11 mouse cellular contexts compared by ENCODE assay signal in the genomic region with DNA sequence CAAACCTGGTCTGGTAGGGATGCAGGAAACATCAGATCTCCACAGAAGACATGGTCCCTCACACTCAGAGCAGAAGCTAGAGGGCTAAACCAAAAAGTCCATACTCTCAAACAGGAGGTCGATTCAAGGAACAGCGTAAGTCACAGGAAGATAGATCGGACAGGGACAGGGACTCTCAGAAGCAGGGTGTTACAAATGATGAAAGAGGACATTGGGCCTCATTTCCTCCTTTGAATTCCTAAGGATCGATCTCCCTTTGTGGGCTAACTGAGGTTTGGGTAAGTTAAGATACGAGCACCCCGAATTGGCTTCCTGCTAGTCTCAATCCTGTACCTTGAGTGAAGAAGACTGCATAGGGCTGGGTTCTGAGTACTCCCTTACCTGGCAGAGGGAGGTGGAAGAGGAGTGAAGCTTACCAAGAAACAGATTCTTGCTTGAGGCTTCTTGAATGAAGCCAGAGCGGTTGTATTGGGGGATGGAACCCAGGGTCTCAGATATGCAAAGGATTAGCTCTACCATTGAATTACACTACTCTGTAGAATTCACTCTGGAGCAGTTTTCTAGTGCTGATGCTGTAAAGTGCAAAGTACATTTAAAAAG. TPM values are rescaled to one million over a fixed set of nuclear protein-coding genes. Genes with fewer than 3 reads are reported as not detected.
A peak's percentile ranks its signal among the peaks of the same experiment; 100 is the strongest.
DNase-seq lines count a peak whose midpoint lies in the region; ATAC-seq and TF ChIP-seq lines count a peak whose summit lies in the region.
"Had no signal": no experiment of that assay in that cellular context is flagged by ENCODE, and none has a peak within 500 bp of the region (broad histone marks: within the 10 kb centered on the region; RNA-seq: fewer than 3 reads in every experiment).

No protein-coding gene starts in this region.

- H3K9ac ChIP-seq in heart, embryonic 12.5 days = no peak overlapping the region
- no peak overlapping the region for H3K9ac ChIP-seq in hindbrain, embryonic 12.5 days
- H3K9ac ChIP-seq in midbrain, embryonic 13.5 days (replicated peaks) = no peak overlapping the region

- no peak for TF ChIP-seq POLR2A in thymus, adult 2 months (IDR thresholded peaks at IDR 0.05; ENCODE audit: control insufficient read depth, extremely low read depth, insufficient read depth, low read length, poor library complexity)

- no peak for TF ChIP-seq CTCF in thymus, adult 2 months (IDR thresholded peaks at IDR 0.05; ENCODE audit: borderline replicate concordance, control insufficient read depth, extremely low read depth, insufficient read depth, low read length, poor library complexity)

- peak overlapping the region; percentile 55; the same call in 1 of the 2 replicates for H3K4me3 ChIP-seq in heart, embryonic 12.5 days
- H3K4me3 ChIP-seq in hindbrain, embryonic 12.5 days = 0 out of 2 replicates have a peak overlapping the region, but pooled peaks have one; percentile 46
- H3K4me3 ChIP-seq in midbrain, embryonic 13.5 days (replicated peaks) = peak overlapping the region; percentile 49
- H3K4me3 ChIP-seq in thymus, adult 2 months (ENCODE audit: control insufficient read depth, insufficient read depth, low read length) = no peak overlapping the region

- DNase-seq in heart, adult 8-10 months (ENCODE audit: low spot score) = no peak
- DNase-seq in Muller cell, postnatal 12 days (ENCODE audit: inconsistent ontology term) = peak; percentile 3
- no peak for DNase-seq in cerebellum, postnatal 36 days
- DNase-seq in thymus, adult 2 months = no peak
- DNase-seq: lung, postnatal 36 days had no signal

- no peak for ATAC-seq in heart, embryonic 12.5 days (ENCODE audit: insufficient number of reproducible peaks, low FRiP score)
- ATAC-seq in hindbrain, embryonic 12.5 days (ENCODE audit: low FRiP score) = no peak
- ATAC-seq in midbrain, embryonic 13.5 days = no peak
- no peak for ATAC-seq in inflammation-experienced regulatory T-cells, adult 6 months

- no peak overlapping the region for H3K27ac ChIP-seq in heart, embryonic 12.5 days (ENCODE audit: poor library complexity, severe bottlenecking)
- H3K27ac ChIP-seq in hindbrain, embryonic 12.5 days = no peak overlapping the region
- H3K27ac ChIP-seq in midbrain, embryonic 13.5 days = no peak overlapping the region
- no peak overlapping the region for H3K27ac ChIP-seq in thymus, adult 2 months (ENCODE audit: control insufficient read depth, insufficient read depth, low read length)

- WGBS in heart, embryonic 12.5 days = 11% methylated on average over 7 of the region's 7 CpGs
- 8% methylated on average over 7 of the region's 7 CpGs for WGBS in hindbrain, embryonic 12.5 days
- 7% methylated on average over 7 of the region's 7 CpGs for WGBS in midbrain, embryonic 13.5 days
- 39% methylated on average over 7 of the region's 7 CpGs for WGBS in thymus, adult 2 months

- no peaks in the 10 kb centered on the region for H3K36me3 ChIP-seq in heart, embryonic 12.5 days
- no peaks in the 10 kb centered on the region for H3K36me3 ChIP-seq in hindbrain, embryonic 12.5 days
- no peaks in the 10 kb centered on the region for H3K36me3 ChIP-seq in midbrain, embryonic 13.5 days
- H3K36me3 ChIP-seq in thymus, adult 2 months (ENCODE audit: control insufficient read depth, insufficient read depth, low read length) = no peaks in the 10 kb centered on the region

- peaks cover 13% of the 10 kb centered on the region for H3K4me1 ChIP-seq in heart, embryonic 12.5 days (replicated peaks)
- peaks cover 9% of the 10 kb centered on the region for H3K4me1 ChIP-seq in hindbrain, embryonic 12.5 days
- H3K4me1 ChIP-seq in midbrain, embryonic 13.5 days (replicated peaks) = peaks cover 15% of the 10 kb centered on the region
- H3K4me1 ChIP-seq in thymus, adult 2 months (replicated peaks; ENCODE audit: control insufficient read depth, insufficient read depth, low read length) = peaks cover 9% of the 10 kb centered on the region; the same call in 1 of the 2 replicates

- peak overlapping the region; percentile 94 for H3K4me2 ChIP-seq in heart, embryonic 12.5 days
- H3K4me2 ChIP-seq in hindbrain, embryonic 12.5 days (replicated peaks) = peak overlapping the region; percentile 87; the same call in 1 of the 2 replicates
- peak overlapping the region; percentile 93 for H3K4me2 ChIP-seq in midbrain, embryonic 13.5 days (replicated peaks)

- no peaks in the 10 kb centered on the region for H3K9me3 ChIP-seq in heart, embryonic 12.5 days (replicated peaks)
- H3K9me3 ChIP-seq in hindbrain, embryonic 12.5 days (replicated peaks) = no peaks in the 10 kb centered on the region
- no peaks in the 10 kb centered on the region for H3K9me3 ChIP-seq in midbrain, embryonic 13.5 days

- H3K27me3 ChIP-seq in heart, embryonic 12.5 days (replicated peaks) = peaks cover 74% of the 10 kb centered on the region
- H3K27me3 ChIP-seq in hindbrain, embryonic 12.5 days = peaks cover 76% of the 10 kb centered on the region
- H3K27me3 ChIP-seq in midbrain, embryonic 13.5 days = peaks cover 89% of the 10 kb centered on the region
- H3K27me3 ChIP-seq in thymus, adult 2 months (ENCODE audit: control insufficient read depth, insufficient read depth, low read length) = peaks cover 24% of the 10 kb centered on the region

RNA-seq across cellular contexts. Expression of gene Foxi3, which starts 1.1 kb away (rescaled TPM):
- not detected in 2 replicates for polyA plus RNA-seq in heart, embryonic 12.5 days (2016; fragmentation: Nextera tagmentation; extraction: Ambion mirVana)
- not detected for total RNA-seq in heart, adult 8-10 months (2022)
- not detected in 2 replicates for polyA plus RNA-seq in hindbrain, embryonic 12.5 days (2016; fragmentation: Nextera tagmentation; extraction: Ambion mirVana)
- not detected in 2 replicates for polyA plus RNA-seq in midbrain, embryonic 13.5 days (2015; fragmentation: Nextera tagmentation; extraction: Ambion mirVana)
- polyA plus RNA-seq in thymus, adult 2 months (2012; rRNA removed) = 0.08 TPM in 1 of 2 replicates, not detected in the other
- not detected for polyA plus RNA-seq in inflammation-experienced regulatory T-cells, adult 6 months (2017; shearing (Covaris generic))
- total RNA-seq: common myeloid progenitor, adult 5-6 weeks; hematopoietic stem cell, adult 5-6 weeks had no signal

RNA-seq across cellular contexts. Expression of gene Tex37, which starts 38.7 kb away (rescaled TPM):
- not detected in 2 replicates for polyA plus RNA-seq in heart, embryonic 12.5 days (2016; fragmentation: Nextera tagmentation; extraction: Ambion mirVana)
- not detected for total RNA-seq in heart, adult 8-10 months (2022)
- polyA plus RNA-seq in hindbrain, embryonic 12.5 days (2016; fragmentation: Nextera tagmentation; extraction: Ambion mirVana) = not detected in 2 replicates
- polyA plus RNA-seq in midbrain, embryonic 13.5 days (2015; fragmentation: Nextera tagmentation; extraction: Ambion mirVana) = not detected in 2 replicates
- polyA plus RNA-seq in thymus, adult 2 months (2012; rRNA removed) = 0.26 TPM in 1 of 2 replicates, not detected in the other
- not detected for polyA plus RNA-seq in inflammation-experienced regulatory T-cells, adult 6 months (2017; shearing (Covaris generic))
- total RNA-seq: common myeloid progenitor, adult 5-6 weeks; hematopoietic stem cell, adult 5-6 weeks had no signal
